In genomic region chr6:120943551-120943950, GRCm38 (mm10) we compare ENCODE assay signal across 20 mouse cellular contexts.
"Had no signal": no experiment of that assay in that cellular context is flagged by ENCODE, and none has a peak within 500 bp of the region (broad histone marks: within the 10 kb centered on the region; RNA-seq: fewer than 3 reads in every experiment).

No protein-coding gene starts in this region.

- H3K4me1 ChIP-seq: limb, embryonic 12.5 days; limb, embryonic 15.5 days; lung, embryonic 15.5 days; midbrain, embryonic 13.5 days; neural tube, embryonic 13.5 days had no signal

- H3K27ac ChIP-seq: kidney, postnatal 0 days; limb, embryonic 12.5 days; limb, embryonic 15.5 days; lung, embryonic 15.5 days; midbrain, embryonic 10.5 days; midbrain, embryonic 13.5 days; neural tube, embryonic 13.5 days; stomach, postnatal 0 days had no signal

- H3K27me3 ChIP-seq: limb, embryonic 12.5 days; limb, embryonic 15.5 days; lung, embryonic 15.5 days; midbrain, embryonic 13.5 days; neural tube, embryonic 13.5 days had no signal

- H3K4me3 ChIP-seq: limb, embryonic 12.5 days; limb, embryonic 15.5 days; lung, embryonic 15.5 days; midbrain, embryonic 10.5 days; midbrain, embryonic 13.5 days; myocyte; neural tube, embryonic 13.5 days had no signal

- DNase-seq: kidney, adult 2 months; kidney, postnatal 25 days; left cerebral cortex, postnatal 4 days; lung, adult 18-20 months; lung, postnatal 10 days; lung, postnatal 4 days; thymus, adult 2 months; thymus, postnatal 14 days; thymus, postnatal 4 days had no signal

- H3K4me2 ChIP-seq: limb, embryonic 12.5 days; limb, embryonic 15.5 days; lung, embryonic 15.5 days; midbrain, embryonic 13.5 days; neural tube, embryonic 13.5 days had no signal

- H3K9me3 ChIP-seq: limb, embryonic 12.5 days; limb, embryonic 15.5 days; lung, embryonic 15.5 days; midbrain, embryonic 10.5 days; midbrain, embryonic 13.5 days; neural tube, embryonic 13.5 days had no signal

- ATAC-seq: intestine, postnatal 0 days; midbrain, embryonic 13.5 days; midbrain, embryonic 16.5 days had no signal

- H3K9ac ChIP-seq: limb, embryonic 12.5 days; limb, embryonic 15.5 days; lung, embryonic 15.5 days; midbrain, embryonic 13.5 days; neural tube, embryonic 13.5 days had no signal
